Mouse (Mus musculus) kidney, adult 2 months (tissue): ENCODE data around the gene Ptch1. TPM values are rescaled to one million over a fixed set of nuclear protein-coding genes. Genes with fewer than 3 reads are reported as not detected.

ENCODE experiments used
- DNase-seq: peaks from one replicate; pipeline ENCODE4 v3.0.0; 2021
- H3K27ac ChIP-seq: fragments of 200-500 bp; 2 replicates; pipeline ENCODE4 v1.5.1; 2012; ENCODE audit warnings: low read depth, low read length, control low read depth, inconsistent platforms; ENCODE audit not compliant: insufficient read depth
- H3K27me3 ChIP-seq: fragments of 200-500 bp; replicated peaks from 2 replicates; pipeline ENCODE4 v1.6.1; 2012; ENCODE audit warnings: mild to moderate bottlenecking, moderate library complexity, low read length, inconsistent platforms; ENCODE audit not compliant: control insufficient read depth, insufficient read depth
- H3K36me3 ChIP-seq: fragments of 200-500 bp; 2 replicates; pipeline ENCODE4 v1.6.1; 2012; ENCODE audit warnings: mild to moderate bottlenecking, moderate library complexity, low read length, inconsistent platforms; ENCODE audit not compliant: control insufficient read depth, insufficient read depth
- H3K4me1 ChIP-seq: fragments of 200-500 bp; 2 replicates; pipeline ENCODE4 v1.6.1; 2011; ENCODE audit warnings: low read length; ENCODE audit not compliant: control insufficient read depth, insufficient read depth
- H3K4me3 ChIP-seq: fragments of 200-500 bp; 2 replicates; pipeline ENCODE4 v1.5.1; 2011; ENCODE audit warnings: mild to moderate bottlenecking, low read depth, low read length, control low read depth; ENCODE audit not compliant: insufficient read depth
- CTCF ChIP-seq: fragments of 200-500 bp; conservative IDR thresholded peaks from 2 replicates; pipeline ENCODE4 v1.5.1; 2011; ENCODE audit warnings: low read depth, mild to moderate bottlenecking, control low read depth, low read length, moderate library complexity, mixed read lengths; ENCODE audit not compliant: insufficient read depth, insufficient read length
- POLR2A ChIP-seq: fragments of 200-500 bp; IDR thresholded peaks from one replicate; pipeline ENCODE4 v1.6.1; 2011; ENCODE audit warnings: low read depth, low read length, control low read depth
- WGBS: fragments of 180-500 bp; shearing (Covaris S2); methylation state at CpG from one replicate; pipeline ENCODE4 v1.1.7; 2018; 5-methylcytosine and 5-hydroxymethylcytosine counted together
- polyA plus RNA-seq: library from polyadenylated mRNA; depleted of rRNA; stranded (reverse); fragments of >200 nt; gene quantifications from 2 replicates; pipeline ENCODE4 v1.2.3, GENCODE M21; 2012

The Ptch1 gene
- polyA plus RNA-seq, 1 experiment = 17.5 TPM

GRCm38 (mm10) chr13:63545291-63545690 lies 28.1 kb downstream of the Ptch1 start:
- no peak for DNase-seq
- H3K27me3 ChIP-seq = no peaks in the 10 kb centered on the region
- no peak for TF ChIP-seq POLR2A
- no peak for TF ChIP-seq CTCF
- H3K4me1 ChIP-seq = peaks cover 40% of the 10 kb centered on the region
- 0 out of 2 replicates have a peak overlapping the region, but pooled peaks have one; percentile 48 for H3K27ac ChIP-seq
- no peaks in the 10 kb centered on the region for H3K36me3 ChIP-seq
- WGBS = 54% methylated on average over 7 of the region's 7 CpGs
- no peak overlapping the region for H3K4me3 ChIP-seq

- Histone ChIP-seq H3K36me3 (no peaks in the 10 kb centered on the region), H3K4me3 (no peak overlapping the region), H3K27me3 (no peaks in the 10 kb centered on the region), H3K27ac (peak overlapping the region; percentile 48; the same call in 1 of the 2 replicates), H3K4me1 (peaks cover 40% of the 10 kb centered on the region)
- WGBS = 27% methylated on average over 5 of the region's 5 CpGs
- DNase-seq = peak; percentile 58
- TF ChIP-seq CTCF (no peak), POLR2A (no peak)
Observed at GRCm38 (mm10) chr13:63544967-63545253, 28.5 kb downstream of the Ptch1 start.

- no peak for TF ChIP-seq POLR2A
- no peak for TF ChIP-seq CTCF
- Histone ChIP-seq H3K27ac (no peak overlapping the region), H3K4me1 (peaks cover 40% of the 10 kb centered on the region), H3K4me3 (no peak overlapping the region), H3K36me3 (no peaks in the 10 kb centered on the region), H3K27me3 (no peaks in the 10 kb centered on the region)
- DNase-seq = no peak
- 57% methylated on average over 13 of the region's 13 CpGs for WGBS
Observed at GRCm38 (mm10) chr13:63544119-63544966, 29.1 kb downstream of the Ptch1 start.

- H3K36me3 ChIP-seq = no peaks in the 10 kb centered on the region
- 42% methylated on average over 6 of the region's 6 CpGs for whole genome bisulfite sequencing
- no peaks in the 10 kb centered on the region for H3K27me3 ChIP-seq
- H3K4me3 ChIP-seq = no peak overlapping the region
- H3K27ac ChIP-seq = 0 out of 2 replicates have a peak overlapping the region, but pooled peaks have one; percentile 6
- TF ChIP-seq CTCF (no peak), POLR2A (no peak)
- H3K4me1 ChIP-seq = peaks cover 36% of the 10 kb centered on the region
- DNase-seq = peak; percentile 82
Observed at GRCm38 (mm10) chr13:63543459-63543858, 29.9 kb downstream of the Ptch1 start.

- peaks cover 35% of the 10 kb centered on the region for H3K4me1 ChIP-seq
- 32% methylated on average over 3 of the region's 3 CpGs for WGBS
- H3K27ac ChIP-seq = 0 out of 2 replicates have a peak overlapping the region, but pooled peaks have one; percentile 6
- H3K4me3 ChIP-seq = no peak overlapping the region
- TF ChIP-seq POLR2A (no peak), CTCF (no peak)
- no peaks in the 10 kb centered on the region for H3K36me3 ChIP-seq
- no peaks in the 10 kb centered on the region for H3K27me3 ChIP-seq
- DNase-seq = peak; percentile 64
Observed at GRCm38 (mm10) chr13:63542796-63543384, 30.5 kb downstream of the Ptch1 start.

- H3K4me1 ChIP-seq = peaks cover 35% of the 10 kb centered on the region
- H3K27me3 ChIP-seq = no peaks in the 10 kb centered on the region
- DNase-seq = no peak
- TF ChIP-seq CTCF (no peak), POLR2A (no peak)
- H3K27ac ChIP-seq = no peak overlapping the region
- no peaks in the 10 kb centered on the region for H3K36me3 ChIP-seq
- no peak overlapping the region for H3K4me3 ChIP-seq
Observed at GRCm38 (mm10) chr13:63541510-63541909, 31.9 kb downstream of the Ptch1 start.

GRCm38 (mm10) chr13:63540584-63540983 lies 32.8 kb downstream of the Ptch1 start:
- Histone ChIP-seq H3K27ac (no peak overlapping the region), H3K4me3 (no peak overlapping the region), H3K36me3 (no peaks in the 10 kb centered on the region; the same call in 1 of the 2 replicates), H3K27me3 (no peaks in the 10 kb centered on the region), H3K4me1 (peaks cover 34% of the 10 kb centered on the region)
- no peak for TF ChIP-seq CTCF
- no peak for TF ChIP-seq POLR2A
- 91% methylated on average over 12 of the region's 12 CpGs for WGBS
- DNase-seq = no peak
